Mouse (Mus musculus): ENCODE measurements around the gene Ctnna3. TPM values are rescaled to one million over a fixed set of nuclear protein-coding genes. Genes with fewer than 3 reads are reported as not detected.
"Not testable (repeated sequence)": the region's sequence is repeated elsewhere in the genome, so short reads cannot be mapped to it uniquely, and the experiment has no call there.

Gene Ctnna3
- polyA plus RNA-seq, 1 experiment from 2014 or later, result 0.26 TPM

- Histone ChIP-seq H3K4me3 (no peak overlapping the region), H3K4me2 (no peak overlapping the region), H3K27me3 (no peaks in the 10 kb centered on the region), H3K9ac (no peak overlapping the region), H3K27ac (no peak overlapping the region), H3K4me1 (no peaks in the 10 kb centered on the region), H3K36me3 (ENCODE audit: poor library complexity, severe bottlenecking) (no peaks in the 10 kb centered on the region), H3K9me3 (replicated peaks) (no peaks in the 10 kb centered on the region)
- peak; percentile 38; the same call in 1 of the 2 replicates for ATAC-seq
- 48% methylated on average over 16 of the region's 16 CpGs for WGBS
These were observed 19.5 kb upstream of the Ctnna3 start for GRCm38 (mm10) chr10:63410162-63410956.

- H3K36me3 ChIP-seq (ENCODE audit: poor library complexity, severe bottlenecking); H3K4me3 ChIP-seq; ATAC-seq; H3K4me2 ChIP-seq; H3K27me3 ChIP-seq; H3K27ac ChIP-seq; H3K9me3 ChIP-seq (replicated peaks); H3K4me1 ChIP-seq; H3K9ac ChIP-seq: not testable (repeated sequence)
- WGBS, result 90% methylated on average over 6 of the region's 7 CpGs
These were observed 18.2 kb upstream of the Ctnna3 start for GRCm38 (mm10) chr10:63411674-63412073.

GRCm38 (mm10) chr10:63412756-63413155, 17.1 kb upstream of the Ctnna3 start:
- ATAC-seq, result no peak
- Histone ChIP-seq H3K36me3 (ENCODE audit: poor library complexity, severe bottlenecking) (no peaks in the 10 kb centered on the region), H3K27me3 (no peaks in the 10 kb centered on the region), H3K4me3 (no peak overlapping the region), H3K27ac (no peak overlapping the region), H3K9ac (no peak overlapping the region), H3K4me2 (no peak overlapping the region), H3K9me3 (replicated peaks) (no peaks in the 10 kb centered on the region), H3K4me1 (no peaks in the 10 kb centered on the region)
- WGBS, result 91% methylated on average over 17 of the region's 17 CpGs

- Histone ChIP-seq H3K9ac (no peak overlapping the region), H3K9me3 (replicated peaks) (no peaks in the 10 kb centered on the region), H3K27ac (no peak overlapping the region), H3K36me3 (ENCODE audit: poor library complexity, severe bottlenecking) (no peaks in the 10 kb centered on the region), H3K27me3 (no peaks in the 10 kb centered on the region), H3K4me3 (no peak overlapping the region), H3K4me1 (no peaks in the 10 kb centered on the region), H3K4me2 (no peak overlapping the region)
- WGBS, result 83% methylated on average over 7 of the region's 7 CpGs
- no peak for ATAC-seq
These were observed 14.6 kb upstream of the Ctnna3 start for GRCm38 (mm10) chr10:63415287-63415686.

- Histone ChIP-seq H3K4me2 (no peak overlapping the region), H3K36me3 (ENCODE audit: poor library complexity, severe bottlenecking) (no peaks in the 10 kb centered on the region), H3K9ac (no peak overlapping the region), H3K4me1 (no peaks in the 10 kb centered on the region), H3K27me3 (no peaks in the 10 kb centered on the region), H3K27ac (no peak overlapping the region), H3K9me3 (replicated peaks) (no peaks in the 10 kb centered on the region), H3K4me3 (no peak overlapping the region)
- 64% methylated on average over 7 of the region's 7 CpGs for WGBS
- no peak for ATAC-seq
These were observed 14.0 kb upstream of the Ctnna3 start for GRCm38 (mm10) chr10:63415850-63416249.

GRCm38 (mm10) chr10:63417061-63417460, 12.8 kb upstream of the Ctnna3 start:
- Histone ChIP-seq H3K27me3 (no peaks in the 10 kb centered on the region), H3K4me2 (no peak overlapping the region), H3K9me3 (replicated peaks) (no peaks in the 10 kb centered on the region), H3K4me3 (no peak overlapping the region), H3K9ac (no peak overlapping the region), H3K36me3 (ENCODE audit: poor library complexity, severe bottlenecking) (no peaks in the 10 kb centered on the region), H3K4me1 (no peaks in the 10 kb centered on the region), H3K27ac (no peak overlapping the region)
- no peak for ATAC-seq
- 70% methylated on average over 5 of the region's 5 CpGs for WGBS

GRCm38 (mm10) chr10:63421739-63422735, 7.9 kb upstream of the Ctnna3 start, which contains the start of gene Gm7075:
Gene Gm7075 (minus strand): TSS chr10:63421789.
- no peaks in the 10 kb centered on the region for H3K27me3 ChIP-seq
- no peak within 1 kb of the TSS for H3K4me2 ChIP-seq
- no peaks in the 10 kb centered on the region for H3K4me1 ChIP-seq
- no peaks in the 10 kb centered on the region for H3K9me3 ChIP-seq (replicated peaks)
- no peak for ATAC-seq
- H3K36me3 ChIP-seq (ENCODE audit: poor library complexity, severe bottlenecking), result no peaks in the 10 kb centered on the region
- no peak within 1 kb of the TSS for H3K4me3 ChIP-seq
- no peak within 1 kb of the TSS for H3K9ac ChIP-seq
- no peak within 1 kb of the TSS for H3K27ac ChIP-seq
- WGBS, result 94% methylated on average over 17 of the region's 18 CpGs

DNA sequence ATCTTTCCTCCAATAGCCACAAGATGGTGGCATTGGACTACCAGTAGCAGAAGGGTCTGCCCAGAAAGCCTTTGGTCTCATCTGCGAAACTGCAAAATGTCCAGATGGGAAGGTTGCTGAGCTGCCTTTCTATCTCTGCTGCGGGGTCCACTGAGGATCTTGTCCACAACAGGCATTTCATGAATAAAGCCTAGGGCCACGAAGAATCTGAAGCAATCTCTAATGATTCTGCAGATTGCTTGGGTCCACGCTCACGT, 7.2 kb upstream of the Ctnna3 start:
- no peaks in the 10 kb centered on the region for H3K9me3 ChIP-seq (replicated peaks)
- 93% methylated on average over 5 of the region's 5 CpGs for WGBS
- H3K9ac ChIP-seq, result no peak overlapping the region
- no peak overlapping the region for H3K27ac ChIP-seq
- no peaks in the 10 kb centered on the region for H3K27me3 ChIP-seq
- no peak overlapping the region for H3K4me3 ChIP-seq
- ATAC-seq, result no peak
- H3K4me1 ChIP-seq, result no peaks in the 10 kb centered on the region
- no peaks in the 10 kb centered on the region for H3K36me3 ChIP-seq (ENCODE audit: poor library complexity, severe bottlenecking)
- H3K4me2 ChIP-seq, result no peak overlapping the region

DNA sequence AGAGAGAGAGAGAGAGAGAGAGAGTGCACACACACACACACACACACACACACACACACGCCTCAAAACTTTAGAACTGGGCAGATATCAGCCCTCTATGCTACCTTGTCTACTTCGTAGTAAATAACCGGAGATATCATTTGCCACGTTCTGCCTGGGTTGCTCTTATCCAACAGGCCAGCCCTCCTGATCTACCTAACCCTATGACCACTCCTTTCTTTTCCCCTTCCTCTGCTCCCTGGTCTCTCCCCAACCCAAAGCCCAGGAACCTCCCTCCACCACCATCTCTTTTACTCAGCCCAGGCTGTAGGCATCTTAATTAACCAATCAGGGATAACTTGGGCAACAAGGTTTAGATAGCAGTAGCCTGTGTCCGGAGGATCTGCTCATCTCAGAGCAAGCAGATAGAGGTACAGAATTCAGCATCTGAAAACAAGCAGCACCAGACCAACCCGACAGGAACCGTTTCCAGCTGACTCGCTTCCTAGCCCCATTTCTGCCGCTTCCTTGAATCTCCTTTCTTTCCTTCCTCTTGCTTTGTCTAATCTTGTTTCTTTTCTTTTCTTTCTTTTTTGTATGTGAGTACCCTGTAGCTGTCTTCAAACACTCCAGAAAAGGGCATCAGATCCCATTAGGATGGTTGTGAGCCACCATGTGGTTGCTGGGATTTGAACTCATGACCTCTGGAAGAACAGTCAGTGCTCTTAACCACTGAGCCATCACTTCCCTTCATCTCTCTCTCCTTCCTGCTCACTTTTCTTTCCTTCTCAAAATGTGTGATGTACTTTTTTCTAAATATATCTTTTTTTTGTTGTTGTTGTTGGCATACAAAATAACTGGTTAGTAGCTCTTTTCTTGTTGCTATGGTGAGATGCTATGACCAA, 6.1 kb upstream of the Ctnna3 start:
- H3K27me3 ChIP-seq, result no peaks in the 10 kb centered on the region
- H3K4me3 ChIP-seq, result no peak overlapping the region
- no peak overlapping the region for H3K4me2 ChIP-seq
- H3K36me3 ChIP-seq (ENCODE audit: poor library complexity, severe bottlenecking), result no peaks in the 10 kb centered on the region
- H3K9ac ChIP-seq, result no peak overlapping the region
- H3K4me1 ChIP-seq, result peaks cover 6% of the 10 kb centered on the region; the same call in 1 of the 2 replicates
- H3K9me3 ChIP-seq (replicated peaks), result no peaks in the 10 kb centered on the region
- H3K27ac ChIP-seq, result no peak overlapping the region
- ATAC-seq, result no peak
- WGBS, result 85% methylated on average over 9 of the region's 9 CpGs

DNA sequence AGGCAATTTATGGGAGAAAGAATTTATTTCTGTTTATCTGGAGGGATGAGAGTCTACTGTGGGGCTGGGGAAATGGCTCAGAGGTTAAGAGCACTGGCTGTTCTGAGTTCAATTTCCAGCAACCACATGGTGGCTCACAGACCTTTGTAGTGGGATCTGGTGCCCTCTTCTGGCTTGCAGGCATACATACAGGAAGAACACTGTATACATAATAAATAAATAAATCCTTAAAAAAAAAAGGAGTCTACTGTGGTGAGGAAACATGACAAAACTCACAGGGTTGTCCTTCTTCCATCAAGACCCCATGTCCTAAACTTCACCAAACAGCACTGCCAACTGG, 5.5 kb upstream of the Ctnna3 start:
- no peaks in the 10 kb centered on the region for H3K9me3 ChIP-seq (replicated peaks)
- peaks cover 6% of the 10 kb centered on the region; the same call in 1 of the 2 replicates for H3K4me1 ChIP-seq
- H3K9ac ChIP-seq, result no peak overlapping the region
- H3K4me2 ChIP-seq, result no peak overlapping the region
- H3K27ac ChIP-seq, result no peak overlapping the region
- no peaks in the 10 kb centered on the region for H3K36me3 ChIP-seq (ENCODE audit: poor library complexity, severe bottlenecking)
- H3K4me3 ChIP-seq, result no peak overlapping the region
- no peaks in the 10 kb centered on the region for H3K27me3 ChIP-seq
- no peak for ATAC-seq

DNA sequence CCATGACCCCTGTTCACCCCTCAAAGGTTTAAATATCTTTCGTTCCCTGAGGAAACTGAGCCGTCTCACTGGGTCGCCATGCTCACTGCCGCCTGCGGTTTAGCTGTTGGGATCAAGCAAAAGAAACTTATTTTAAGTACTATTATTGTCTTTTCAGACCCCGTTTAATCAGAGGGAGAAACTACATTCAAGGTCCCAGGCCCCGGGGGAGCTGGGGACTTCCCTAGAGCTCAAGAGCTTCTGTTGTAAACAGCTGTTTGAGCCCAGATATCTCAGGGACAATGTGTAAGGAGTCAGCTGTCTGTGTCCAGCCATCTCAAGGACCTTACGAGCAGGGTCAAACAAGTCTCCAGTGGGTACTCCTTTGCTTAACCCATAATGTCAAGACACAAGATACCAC, 2.8 kb upstream of the Ctnna3 start:
- no peaks in the 10 kb centered on the region for H3K36me3 ChIP-seq (ENCODE audit: poor library complexity, severe bottlenecking)
- no peak overlapping the region for H3K4me2 ChIP-seq
- no peak overlapping the region for H3K9ac ChIP-seq
- H3K4me1 ChIP-seq, result peaks cover 6% of the 10 kb centered on the region; the same call in 1 of the 2 replicates
- no peak overlapping the region for H3K27ac ChIP-seq
- H3K9me3 ChIP-seq (replicated peaks), result no peaks in the 10 kb centered on the region
- WGBS, result 79% methylated on average over 8 of the region's 8 CpGs
- no peak for ATAC-seq
- no peaks in the 10 kb centered on the region for H3K27me3 ChIP-seq
- no peak overlapping the region for H3K4me3 ChIP-seq
